Mouse (Mus musculus) midbrain, embryonic 14.5 days (tissue): ENCODE data around the gene Slc4a1. TPM values are rescaled to one million over a fixed set of nuclear protein-coding genes. Genes with fewer than 3 reads are reported as not detected.

Source experiments
- ATAC-seq: fragments of 200-750 bp; cut with Nextera tagmentation; 2 replicates; pipeline ENCODE4 v1.8.0; 2017; ENCODE audit warnings: moderate number of reproducible peaks, moderate library complexity; ENCODE audit not compliant: low FRiP score, low TSS enrichment
- DNase-seq: peaks from one replicate; pipeline ENCODE4 v3.0.0-alpha.2; 2015
- H3K27ac ChIP-seq: fragments of 300-500 bp; sonication (generic); replicated peaks from 2 replicates; pipeline ENCODE4 v1.5.1; 2014; ENCODE audit warnings: mild to moderate bottlenecking, low read depth, low read length, moderate library complexity
- H3K27me3 ChIP-seq: fragments of 300-500 bp; sonication (generic); 2 replicates; pipeline ENCODE4 v1.6.1; 2014; ENCODE audit warnings: low read length, control low read depth, mixed read lengths; ENCODE audit not compliant: control insufficient read depth, insufficient read depth
- H3K36me3 ChIP-seq: fragments of 300-500 bp; sonication (generic); 2 replicates; pipeline ENCODE4 v1.6.1; 2014; ENCODE audit warnings: low read length, control low read depth; ENCODE audit not compliant: control insufficient read depth, insufficient read depth
- H3K4me1 ChIP-seq: fragments of 300-500 bp; sonication (generic); 2 replicates; pipeline ENCODE4 v1.6.1; 2014; ENCODE audit warnings: mild to moderate bottlenecking, antibody characterized with exemption, low read length, control low read depth; ENCODE audit not compliant: control insufficient read depth, insufficient read depth
- H3K4me2 ChIP-seq: fragments of 300-500 bp; sonication (generic); 2 replicates; pipeline ENCODE4 v1.6.1; 2014; ENCODE audit warnings: mild to moderate bottlenecking, low read length, moderate library complexity
- H3K4me3 ChIP-seq: fragments of 300-500 bp; sonication (generic); replicated peaks from 2 replicates; pipeline ENCODE4 v1.5.1; 2014; ENCODE audit warnings: low read depth, low read length
- H3K9ac ChIP-seq: fragments of 300-500 bp; sonication (generic); replicated peaks from 2 replicates; pipeline ENCODE4 v1.6.1; 2014; ENCODE audit warnings: mild to moderate bottlenecking, low read length, moderate library complexity
- H3K9me3 ChIP-seq: fragments of 300-500 bp; sonication (generic); 2 replicates; pipeline ENCODE4 v1.6.1; 2016; ENCODE audit warnings: low read length, control low read depth, mixed read lengths; ENCODE audit not compliant: control insufficient read depth
- WGBS: fragments of 180-500 bp; shearing (Covaris S2); extraction: QIAGEN DNeasy Blood & Tissue Kit; methylation state at CpG from one replicate; pipeline ENCODE4 v1.1.7; 2014; 5-methylcytosine and 5-hydroxymethylcytosine counted together
- polyA plus RNA-seq: library from polyadenylated mRNA; unstranded; fragments of >200 nt; fragmentation: Nextera tagmentation; extraction: Ambion mirVana; gene quantifications from 2 replicates; pipeline ENCODE4 v1.2.1, GENCODE M21; 2014

Slc4a1 gene
- polyA plus RNA-seq, 1 experiment from 2014 or later = 2.3 TPM

- H3K4me3 ChIP-seq = no peak overlapping the region
- no peaks in the 10 kb centered on the region for H3K9me3 ChIP-seq
- H3K4me2 ChIP-seq = no peak overlapping the region
- no peak for DNase-seq
- H3K27ac ChIP-seq = no peak overlapping the region
- H3K9ac ChIP-seq = no peak overlapping the region
- H3K36me3 ChIP-seq = peaks cover 60% of the 10 kb centered on the region
- no peaks in the 10 kb centered on the region; the same call in 1 of the 2 replicates for H3K27me3 ChIP-seq
- peaks cover 35% of the 10 kb centered on the region for H3K4me1 ChIP-seq
- no peak for ATAC-seq
- 40% methylated on average over 12 of the region's 12 CpGs for WGBS
Measured at GRCm38 (mm10) chr11:102401898-102402500, 36.0 kb upstream of the Slc4a1 start.

- H3K4me1 ChIP-seq = peaks cover 39% of the 10 kb centered on the region
- no peak for ATAC-seq
Measured at GRCm38 (mm10) chr11:102400513-102401084, 34.6 kb upstream of the Slc4a1 start.

GRCm38 (mm10) chr11:102399610-102400072 is 33.6 kb upstream of the Slc4a1 start:
- no peaks in the 10 kb centered on the region for H3K9me3 ChIP-seq
- 0 out of 2 replicates have a peak overlapping the region, but pooled peaks have one; percentile 15 for H3K4me2 ChIP-seq
- ATAC-seq = no peak
- H3K4me3 ChIP-seq = no peak overlapping the region
- DNase-seq = peak; percentile 59
- 0 out of 2 replicates have a peak overlapping the region, but pooled peaks have one; percentile 9 for H3K9ac ChIP-seq
- H3K36me3 ChIP-seq = peaks cover 60% of the 10 kb centered on the region
- 7% methylated on average over 34 of the region's 34 CpGs for WGBS
- H3K27me3 ChIP-seq = no peaks in the 10 kb centered on the region; the same call in 1 of the 2 replicates
- H3K27ac ChIP-seq = no peak overlapping the region
- H3K4me1 ChIP-seq = peaks cover 44% of the 10 kb centered on the region

More at GRCm38 (mm10) chr11:102400513-102401084, 34.6 kb upstream of the Slc4a1 start:
- H3K9me3 ChIP-seq = no peaks in the 10 kb centered on the region
- no peak overlapping the region for H3K4me3 ChIP-seq
- H3K36me3 ChIP-seq = peaks cover 60% of the 10 kb centered on the region
- DNase-seq = no peak
- WGBS = 31% methylated on average over 12 of the region's 12 CpGs
- H3K27ac ChIP-seq = no peak overlapping the region
- H3K4me2 ChIP-seq = no peak overlapping the region
- H3K9ac ChIP-seq = no peak overlapping the region
- no peaks in the 10 kb centered on the region; the same call in 1 of the 2 replicates for H3K27me3 ChIP-seq

- no peak overlapping the region for H3K27ac ChIP-seq
- H3K4me3 ChIP-seq = no peak overlapping the region
- no peak overlapping the region for H3K4me2 ChIP-seq
- H3K9ac ChIP-seq = no peak overlapping the region
- H3K27me3 ChIP-seq = no peaks in the 10 kb centered on the region; the same call in 1 of the 2 replicates
- ATAC-seq = no peak
- H3K36me3 ChIP-seq = peaks cover 59% of the 10 kb centered on the region
- H3K4me1 ChIP-seq = peaks cover 49% of the 10 kb centered on the region
- DNase-seq = no peak
- no peaks in the 10 kb centered on the region for H3K9me3 ChIP-seq
- 22% methylated on average over 15 of the region's 15 CpGs for WGBS
Measured at GRCm38 (mm10) chr11:102399107-102399506, 33.1 kb upstream of the Slc4a1 start.

GRCm38 (mm10) chr11:102398007-102398825 is 32.2 kb upstream of the Slc4a1 start:
- 79% methylated on average over 20 of the region's 20 CpGs for WGBS
- no peak overlapping the region for H3K4me3 ChIP-seq
- H3K4me1 ChIP-seq = peaks cover 51% of the 10 kb centered on the region
- H3K36me3 ChIP-seq = peaks cover 50% of the 10 kb centered on the region
- no peaks in the 10 kb centered on the region; the same call in 1 of the 2 replicates for H3K27me3 ChIP-seq
- no peak overlapping the region for H3K9ac ChIP-seq
- ATAC-seq (no peak), DNase-seq (peak; percentile 70)
- no peak overlapping the region; the same call in 1 of the 2 replicates for H3K27ac ChIP-seq
- H3K4me2 ChIP-seq = peak overlapping the region; percentile 15; the same call in 1 of the 2 replicates
- H3K9me3 ChIP-seq = no peaks in the 10 kb centered on the region

GRCm38 (mm10) chr11:102396671-102397141 is 30.7 kb upstream of the Slc4a1 start:
- no peak overlapping the region; the same call in 1 of the 2 replicates for H3K9ac ChIP-seq
- no peaks in the 10 kb centered on the region for H3K9me3 ChIP-seq
- DNase-seq (no peak), ATAC-seq (no peak)
- no peak overlapping the region for H3K27ac ChIP-seq
- H3K27me3 ChIP-seq = no peaks in the 10 kb centered on the region; the same call in 1 of the 2 replicates
- peak overlapping the region; percentile 95 for H3K4me2 ChIP-seq
- H3K4me1 ChIP-seq = peaks cover 58% of the 10 kb centered on the region
- 69% methylated on average over 7 of the region's 7 CpGs for WGBS
- H3K36me3 ChIP-seq = peaks cover 35% of the 10 kb centered on the region
- peak overlapping the region; percentile 89; the same call in 1 of the 2 replicates for H3K4me3 ChIP-seq

GRCm38 (mm10) chr11:102396263-102396662 is 30.3 kb upstream of the Slc4a1 start:
- Histone ChIP-seq H3K36me3 (peaks cover 30% of the 10 kb centered on the region), H3K9ac (peak overlapping the region; percentile 93; the same call in 1 of the 2 replicates), H3K27ac (no peak overlapping the region), H3K4me3 (peak overlapping the region; percentile 89; the same call in 1 of the 2 replicates), H3K4me1 (peaks cover 58% of the 10 kb centered on the region), H3K27me3 (no peaks in the 10 kb centered on the region; the same call in 1 of the 2 replicates), H3K4me2 (peak overlapping the region; percentile 95), H3K9me3 (no peaks in the 10 kb centered on the region)
- no peak for ATAC-seq
- DNase-seq = no peak
- WGBS = 60% methylated on average over 6 of the region's 6 CpGs

- WGBS = 3% methylated on average over 5 of the region's 5 CpGs
Measured at GRCm38 (mm10) chr11:102395250-102395649, 29.2 kb upstream of the Slc4a1 start.

More at GRCm38 (mm10) chr11:102395250-102395649, 29.2 kb upstream of the Slc4a1 start:
- no peaks in the 10 kb centered on the region; the same call in 1 of the 2 replicates for H3K27me3 ChIP-seq
- peak overlapping the region; percentile 89 for H3K4me3 ChIP-seq
- no peaks in the 10 kb centered on the region for H3K9me3 ChIP-seq
- peak overlapping the region; percentile 95 for H3K4me2 ChIP-seq
- DNase-seq (peak; percentile 83), ATAC-seq (no peak)
- peaks cover 58% of the 10 kb centered on the region for H3K4me1 ChIP-seq
- H3K27ac ChIP-seq = peak overlapping the region; percentile 96
- peak overlapping the region; percentile 93 for H3K9ac ChIP-seq
- peaks cover 20% of the 10 kb centered on the region for H3K36me3 ChIP-seq
